Comparison of ENCODE assay signal across 8 mouse cellular contexts in genomic region chrX:105120275-105121226, GRCm38 (mm10). TPM values are rescaled to one million over a fixed set of nuclear protein-coding genes. Genes with fewer than 3 reads are reported as not detected.
DNase-seq lines count a peak whose midpoint lies in the region; ATAC-seq lines count a peak whose summit lies in the region.

TSS of gene Magee1 (plus strand) at chrX:105120378.

- 0 out of 2 replicates have a peak, but pooled peaks cover 8% of the 10 kb centered on the region for H3K4me1 ChIP-seq in forebrain, embryonic 10.5 days
- H3K4me1 ChIP-seq in heart, embryonic 14.5 days (ENCODE audit: control insufficient read depth in 2 of 2, insufficient read depth in 2 of 2, low read length in 2 of 2), result no peaks in the 10 kb centered on the region; a peak in 1 of 4 replicates
- H3K4me1 ChIP-seq in liver, embryonic 12.5 days, result peaks cover 4% of the 10 kb centered on the region; the same call in 1 of the 2 replicates
- H3K4me1 ChIP-seq in stomach, embryonic 14.5 days (ENCODE audit: control insufficient read depth, insufficient read depth, low read length), result no peaks in the 10 kb centered on the region

- peak within 1 kb of the TSS; percentile 68 for H3K27ac ChIP-seq in forebrain, embryonic 10.5 days
- H3K27ac ChIP-seq in heart, embryonic 14.5 days (replicated peaks in 1 of 2; ENCODE audit: control insufficient read depth in 1 of 2, insufficient read depth in 1 of 2, low read depth in 2 of 2, low read length in 2 of 2), result 0 out of 4 replicates have a peak within 1 kb of the TSS, but pooled peaks have one; percentile 19
- H3K27ac ChIP-seq in liver, embryonic 12.5 days, result no peak within 1 kb of the TSS
- no peak within 1 kb of the TSS; the same call in 1 of the 2 replicates for H3K27ac ChIP-seq in stomach, embryonic 14.5 days (ENCODE audit: low read length)

- 11% methylated on average over 65 of the region's 65 CpGs for WGBS in forebrain, embryonic 10.5 days
- WGBS in heart, embryonic 14.5 days, result 15% methylated on average over 64 of the region's 65 CpGs
- WGBS in liver, embryonic 12.5 days (ENCODE audit: insufficient replicate concordance), result 8% methylated on average over 65 of the region's 65 CpGs
- WGBS in stomach, embryonic 14.5 days, result 19% methylated on average over 56 of the region's 65 CpGs

- H3K9ac ChIP-seq in heart, embryonic 14.5 days (ENCODE audit: low read length), result peak within 1 kb of the TSS; percentile 73
- peak within 1 kb of the TSS; percentile 55 for H3K9ac ChIP-seq in liver, embryonic 12.5 days
- peak within 1 kb of the TSS; percentile 45; the same call in 1 of the 2 replicates for H3K9ac ChIP-seq in stomach, embryonic 14.5 days (replicated peaks; ENCODE audit: low read depth, low read length)

- peak; percentile 83 for DNase-seq in CD4-positive, CD25-positive, alpha-beta regulatory T cell, adult 2 months (ENCODE audit: low read depth, low spot score)
- peak; percentile 6 for DNase-seq in c-Kit-negative CD71-positive TER-119-positive erythroid progenitor cells, embryonic 14.5 days (ENCODE audit: low read depth, low spot score)
- DNase-seq in forebrain, embryonic 10.5 days (ENCODE audit: extremely low spot score, low spot score), result peak; percentile 62
- peak; percentile 70 for DNase-seq in kidney, postnatal 14 days
- peak; percentile 75 for DNase-seq in naive thymus-derived CD4-positive, alpha-beta T cell, adult 2 months (ENCODE audit: low read depth)

- H3K4me3 ChIP-seq in forebrain, embryonic 10.5 days, result peak within 1 kb of the TSS; percentile 62
- peak within 1 kb of the TSS; percentile 55 to 73 for H3K4me3 ChIP-seq in heart, embryonic 14.5 days (ENCODE audit: control insufficient read depth in 1 of 2, insufficient read depth in 1 of 2, low read depth in 1 of 2, low read length in 2 of 2)
- H3K4me3 ChIP-seq in liver, embryonic 12.5 days, result peak within 1 kb of the TSS; percentile 59
- H3K4me3 ChIP-seq in stomach, embryonic 14.5 days (ENCODE audit: low read depth, low read length), result peak within 1 kb of the TSS; percentile 50

- H3K27me3 ChIP-seq in forebrain, embryonic 10.5 days (ENCODE audit: poor library complexity, severe bottlenecking), result peaks cover 98% of the 10 kb centered on the region
- peaks cover 18% of the 10 kb centered on the region for H3K27me3 ChIP-seq in heart, embryonic 14.5 days (ENCODE audit: control insufficient read depth, insufficient read depth, low read length)
- peaks cover 49% of the 10 kb centered on the region for H3K27me3 ChIP-seq in liver, embryonic 12.5 days (replicated peaks)
- no peaks in the 10 kb centered on the region for H3K27me3 ChIP-seq in stomach, embryonic 14.5 days (ENCODE audit: control insufficient read depth, insufficient read depth, low read length)

- H3K9me3 ChIP-seq in forebrain, embryonic 10.5 days, result no peaks in the 10 kb centered on the region
- H3K9me3 ChIP-seq in heart, embryonic 14.5 days (ENCODE audit: control insufficient read depth, low read length), result no peaks in the 10 kb centered on the region
- no peaks in the 10 kb centered on the region for H3K9me3 ChIP-seq in liver, embryonic 12.5 days (replicated peaks)
- H3K9me3 ChIP-seq in stomach, embryonic 14.5 days (ENCODE audit: control insufficient read depth, low read depth, low read length), result no peaks in the 10 kb centered on the region

- H3K4me2 ChIP-seq in heart, embryonic 14.5 days (ENCODE audit: low read length), result peak within 1 kb of the TSS; percentile 83
- H3K4me2 ChIP-seq in liver, embryonic 12.5 days, result peak within 1 kb of the TSS; percentile 91
- peak within 1 kb of the TSS; percentile 62 for H3K4me2 ChIP-seq in stomach, embryonic 14.5 days (replicated peaks; ENCODE audit: low read depth, low read length)

- H3K36me3 ChIP-seq in forebrain, embryonic 10.5 days (replicated peaks), result peaks cover 7% of the 10 kb centered on the region; the same call in 1 of the 2 replicates
- 0 out of 2 replicates have a peak, but pooled peaks cover 7% of the 10 kb centered on the region for H3K36me3 ChIP-seq in heart, embryonic 14.5 days (ENCODE audit: control insufficient read depth, insufficient read depth, low read length)
- H3K36me3 ChIP-seq in liver, embryonic 12.5 days, result no peaks in the 10 kb centered on the region
- H3K36me3 ChIP-seq in stomach, embryonic 14.5 days (ENCODE audit: control insufficient read depth, insufficient read depth, low read length), result no peaks in the 10 kb centered on the region

- peak; percentile 75 for ATAC-seq in heart, embryonic 14.5 days (ENCODE audit: insufficient number of reproducible peaks, insufficient read depth, low FRiP score, low read depth)
- peak; percentile 76 for ATAC-seq in liver, embryonic 12.5 days
- ATAC-seq in stomach, embryonic 14.5 days (ENCODE audit: insufficient number of reproducible peaks, insufficient read depth, low FRiP score, low read depth), result peak; percentile 79

RNA-seq across cellular contexts. Expression of gene Magee1, which starts in this region (rescaled TPM):
- polyA plus RNA-seq in forebrain, embryonic 10.5 days (2016; fragmentation: Nextera tagmentation; extraction: Ambion mirVana), result 26.5 and 27.5 TPM in 2 replicates
- 7.5 and 9.3 TPM in 2 replicates for polyA plus RNA-seq in heart, embryonic 14.5 days (2014; fragmentation: Nextera tagmentation; extraction: Ambion mirVana)
- 3.1 and 3.2 TPM in 2 replicates for polyA plus RNA-seq in liver, embryonic 12.5 days (2016; fragmentation: Nextera tagmentation; extraction: Ambion mirVana)
- polyA plus RNA-seq in stomach, embryonic 14.5 days (2014; fragmentation: Nextera tagmentation; extraction: Ambion mirVana), result 14.6 and 16.2 TPM in 2 replicates

Comparison
In these comparisons a context has a peak if more than half of its experiments do, and no peak if none do; other contexts are left out.
1. DNase-seq: peak in every context shown above with its lines; median percentile 83 in CD4-positive, CD25-positive, alpha-beta regulatory T cell, adult 2 months; 75 in naive thymus-derived CD4-positive, alpha-beta T cell, adult 2 months; 70 in kidney, postnatal 14 days; 62 in forebrain, embryonic 10.5 days; 6 in c-Kit-negative CD71-positive TER-119-positive erythroid progenitor cells, embryonic 14.5 days.
2. H3K27ac ChIP-seq: peak in forebrain, embryonic 10.5 days (single experiment) and heart, embryonic 14.5 days (2 of 2); none in liver, embryonic 12.5 days (single experiment) and stomach, embryonic 14.5 days (single experiment).
3. Peak in every context shown above with its lines, with median percentiles within 50 percentile points of each other: H3K4me3 ChIP-seq, ATAC-seq, H3K4me2 ChIP-seq and H3K9ac ChIP-seq.